Mouse (Mus musculus): ENCODE data around the gene Aes.
A peak's percentile ranks its signal among the peaks of the same experiment; 100 is the strongest.

The Aes gene

DNA sequence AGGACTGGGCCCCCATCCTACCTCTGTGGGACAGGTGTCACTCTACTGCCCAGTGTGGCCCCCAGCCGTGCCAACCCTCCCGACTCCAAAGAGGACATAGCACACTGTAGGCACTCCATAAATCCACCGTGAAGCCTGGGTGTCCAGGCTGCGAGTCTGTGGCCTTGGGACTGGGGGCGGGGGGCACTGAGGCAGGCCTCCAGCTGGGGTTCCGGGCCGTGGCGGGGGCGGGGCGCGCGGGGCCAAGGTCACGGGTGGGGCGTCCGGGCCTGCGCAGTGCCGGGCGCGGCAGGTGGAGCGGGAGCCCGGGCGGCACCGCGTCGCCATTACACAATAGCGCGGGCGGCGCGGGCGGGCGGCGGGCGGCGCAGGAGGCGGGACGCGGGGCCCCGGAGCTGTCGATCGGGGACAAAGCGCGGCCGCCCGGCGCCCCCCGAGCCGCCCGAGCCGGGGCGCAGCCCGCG lies at the start of gene Aes:
TSS of gene Aes (plus strand) at position 326 of the 464 bp plus-strand sequence.
- DNase-seq, result peak; percentile 82

- DNase-seq, result no peak
These were observed 49.0 kb upstream of the Aes start for GRCm38 (mm10) chr10:81510246-81510810.

DNA sequence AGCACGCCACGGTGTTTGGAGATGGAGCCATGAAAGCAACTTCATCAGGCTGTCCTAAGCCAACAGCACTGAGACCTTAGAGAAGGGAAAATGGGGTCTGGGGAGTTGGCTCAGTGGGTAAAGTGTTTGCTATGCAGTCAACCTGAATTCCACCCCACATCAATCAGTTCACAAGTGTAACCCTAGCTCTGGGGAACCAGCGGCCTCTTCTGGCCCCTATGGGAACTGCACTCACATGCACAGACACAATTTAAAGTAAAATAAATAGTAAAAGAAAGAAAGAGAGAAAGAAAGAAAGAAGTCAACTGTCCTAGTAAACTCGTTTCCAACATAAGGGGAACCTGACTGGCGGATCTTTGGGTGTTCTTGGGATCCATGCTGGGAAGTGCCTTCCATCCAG lies 45.5 kb upstream of the Aes start:
- DNase-seq, result no peak

- DNase-seq, result no peak
These were observed 42.1 kb upstream of the Aes start for GRCm38 (mm10) chr10:81517227-81517626.

DNA sequence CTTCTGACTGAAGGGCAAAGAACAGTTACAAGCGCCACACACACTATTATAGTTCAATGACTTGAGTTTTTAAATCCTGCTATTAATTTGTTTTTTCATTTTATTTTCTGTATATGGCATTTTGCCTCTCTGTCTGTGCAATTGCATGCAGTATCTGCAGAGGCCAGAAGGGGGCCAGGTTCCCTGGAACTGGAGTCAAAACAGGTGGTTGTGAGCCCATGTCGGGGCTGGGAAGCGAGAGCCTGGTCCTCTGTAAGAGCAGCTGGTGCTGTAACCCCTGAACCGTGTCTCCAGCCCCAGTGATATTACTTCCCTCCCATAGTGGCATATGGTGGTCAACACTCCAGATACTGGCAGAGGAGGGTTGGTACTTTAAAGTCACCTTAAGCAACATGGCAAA lies 40.7 kb upstream of the Aes start:
- DNase-seq, result peak; percentile 56

- no peak for DNase-seq
These were observed 39.9 kb upstream of the Aes start for GRCm38 (mm10) chr10:81519227-81519977.

DNA sequence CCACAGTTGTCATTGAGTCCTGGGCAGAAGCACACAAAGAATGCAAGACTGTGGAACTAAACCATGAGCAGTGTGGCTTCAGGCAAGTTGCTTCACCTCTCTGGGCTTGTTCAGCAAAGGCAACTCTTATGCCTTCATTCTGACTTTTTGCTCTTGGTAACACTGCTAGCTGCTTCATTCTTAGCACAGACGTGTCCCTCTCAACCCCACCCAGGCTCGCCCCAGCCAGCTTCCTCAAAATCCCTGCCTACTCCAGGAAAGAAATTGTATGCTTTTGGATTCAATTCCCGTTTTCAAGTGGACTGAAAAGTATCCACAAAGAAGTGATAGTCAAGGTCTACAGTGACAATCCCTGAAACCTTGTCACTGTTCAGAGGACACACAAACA lies 39.3 kb upstream of the Aes start:
- no peak for DNase-seq

DNA sequence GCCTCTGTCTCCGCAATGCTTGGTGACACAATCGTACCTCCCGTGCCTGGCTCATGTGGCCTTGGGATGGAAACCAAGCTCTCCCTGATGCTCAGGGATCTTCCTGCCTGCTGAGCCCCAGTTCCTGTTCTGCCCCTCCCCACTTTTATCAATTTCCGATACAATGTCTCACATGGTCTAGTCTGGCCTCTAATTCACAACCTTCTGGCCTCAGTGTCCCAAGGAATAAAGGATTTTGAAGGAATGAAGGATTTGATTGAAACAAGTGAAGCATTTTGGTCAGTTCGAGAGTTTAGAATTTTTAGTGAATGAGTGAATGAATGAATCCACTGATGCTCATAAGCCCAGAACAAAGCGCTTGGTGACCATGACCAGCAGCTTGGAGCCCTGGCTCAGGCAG lies 36.1 kb upstream of the Aes start:
- DNase-seq, result no peak

DNA sequence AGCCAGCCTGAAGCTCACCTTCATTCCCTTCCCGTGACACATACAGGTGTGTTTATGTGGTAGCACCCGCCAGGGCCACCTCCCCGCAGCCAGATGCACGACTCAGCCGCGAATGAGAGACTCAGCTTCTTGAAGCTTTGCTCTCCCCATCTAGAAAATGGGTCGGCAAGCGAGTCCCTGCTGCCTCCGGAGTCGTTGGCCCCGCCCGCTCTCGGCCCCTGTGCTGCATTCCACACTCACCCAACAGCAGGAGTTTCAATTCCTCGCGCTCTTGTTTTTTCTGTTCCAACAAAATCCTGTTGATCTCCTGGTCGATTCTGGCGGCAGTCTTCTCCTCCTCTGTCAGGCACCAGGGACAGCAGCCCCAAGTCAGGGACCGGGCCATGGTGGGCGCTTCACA lies 35.7 kb upstream of the Aes start:
- DNase-seq, result no peak

- DNase-seq, result no peak
These were observed 35.2 kb upstream of the Aes start, which contains the start of gene Gna15 for GRCm38 (mm10) chr10:81524051-81524605. TSS of gene Gna15 (minus strand) at chr10:81524225.

GRCm38 (mm10) chr10:81525017-81525694 lies 34.1 kb upstream of the Aes start:
- DNase-seq, result no peak

GRCm38 (mm10) chr10:81526779-81527178 lies 32.5 kb upstream of the Aes start:
- DNase-seq, result peak; percentile 68

DNA sequence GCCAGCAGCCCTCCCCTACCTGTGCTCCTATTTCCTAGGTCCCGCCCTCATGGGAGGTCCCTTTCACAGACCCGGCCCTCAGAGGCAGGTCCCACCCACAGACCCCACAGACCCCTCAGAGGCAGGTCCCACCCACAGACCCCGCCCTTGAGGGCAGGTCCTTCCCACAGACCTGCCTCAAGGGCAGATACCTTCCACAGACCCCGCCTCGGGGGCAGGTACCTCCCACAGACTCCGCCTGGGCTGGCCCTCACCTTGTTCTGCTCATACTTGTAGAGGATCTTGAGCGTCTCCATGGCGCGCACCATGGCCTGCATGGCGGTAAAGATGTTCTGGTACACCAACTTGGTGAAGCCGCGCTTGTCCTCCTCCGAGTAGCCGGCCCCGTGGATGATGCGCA lies 24.5 kb upstream of the Aes start:
- no peak for DNase-seq

DNA sequence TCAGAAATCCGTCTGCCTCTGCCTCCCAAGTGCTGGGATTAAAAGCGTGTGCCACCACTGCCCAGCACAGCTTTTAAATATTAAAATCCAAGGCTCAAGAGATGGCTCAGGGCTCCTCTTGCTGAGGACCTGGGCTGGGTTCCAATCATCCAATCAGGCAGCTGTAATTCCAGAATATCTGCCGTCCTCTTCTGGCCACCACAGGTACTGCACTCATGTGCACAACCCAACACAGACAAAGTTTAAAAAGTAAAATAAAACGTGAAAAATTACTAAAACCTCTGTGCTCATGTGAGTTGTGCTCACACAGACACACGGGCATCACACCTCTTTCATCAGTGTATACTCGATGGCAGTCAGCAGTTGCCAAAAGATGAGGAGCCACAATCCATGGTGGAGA lies 22.6 kb upstream of the Aes start:
- no peak for DNase-seq

GRCm38 (mm10) chr10:81537429-81537828 lies 21.9 kb upstream of the Aes start:
- DNase-seq, result no peak

DNA sequence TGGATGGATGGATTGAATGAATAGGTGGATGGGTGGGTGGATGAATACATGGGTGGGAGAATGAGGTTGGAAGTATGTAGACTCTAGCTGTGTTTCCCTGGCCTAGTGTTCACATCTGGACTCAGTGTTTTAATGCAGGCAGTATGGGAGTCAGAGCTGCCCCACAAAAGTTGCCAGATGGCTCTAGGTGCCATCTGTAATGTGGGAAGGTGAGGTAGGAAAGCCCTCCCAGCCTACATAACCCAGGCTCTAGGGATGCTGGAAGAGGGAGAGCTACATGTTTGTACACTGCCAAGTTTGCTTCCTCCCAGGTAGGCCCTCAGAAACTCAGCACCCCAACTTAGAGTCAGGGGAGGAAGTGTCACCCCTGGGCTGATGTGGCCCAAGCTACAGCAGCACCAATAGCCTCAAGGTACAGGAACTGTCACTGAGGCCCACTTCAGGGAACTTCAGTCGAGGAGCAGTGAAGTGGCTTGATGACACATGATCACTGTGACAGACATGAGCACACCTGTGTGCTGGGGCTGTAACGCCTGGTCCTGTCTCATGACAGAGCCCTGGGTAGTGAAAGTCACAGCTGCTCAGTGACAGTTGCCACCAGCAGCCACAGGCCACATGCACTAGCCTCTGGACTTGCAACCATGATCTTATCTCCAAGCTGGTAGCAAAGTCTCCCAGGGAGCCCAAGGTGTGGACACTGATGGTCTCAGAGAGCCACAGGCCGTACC lies 20.8 kb upstream of the Aes start:
- DNase-seq, result no peak

DNA sequence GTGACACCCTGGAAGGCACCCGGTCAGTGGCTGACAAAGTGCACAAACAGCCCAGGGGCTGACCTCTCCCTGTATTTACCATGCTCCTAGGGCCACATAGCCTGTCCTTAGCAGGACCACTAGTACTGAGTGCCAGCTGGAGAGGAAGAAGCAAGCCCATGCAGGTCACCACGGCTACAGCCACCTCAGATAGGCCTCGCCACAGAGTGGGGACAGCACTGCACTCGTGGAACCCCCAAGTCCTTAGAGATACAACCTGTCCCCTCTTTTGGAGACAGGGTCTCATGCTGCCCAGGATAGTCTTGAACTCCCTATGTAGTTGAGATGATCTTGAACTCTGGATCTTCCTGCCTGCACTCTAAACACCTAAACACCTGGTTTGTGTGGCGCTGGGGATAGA lies 17.9 kb upstream of the Aes start:
- no peak for DNase-seq

DNA sequence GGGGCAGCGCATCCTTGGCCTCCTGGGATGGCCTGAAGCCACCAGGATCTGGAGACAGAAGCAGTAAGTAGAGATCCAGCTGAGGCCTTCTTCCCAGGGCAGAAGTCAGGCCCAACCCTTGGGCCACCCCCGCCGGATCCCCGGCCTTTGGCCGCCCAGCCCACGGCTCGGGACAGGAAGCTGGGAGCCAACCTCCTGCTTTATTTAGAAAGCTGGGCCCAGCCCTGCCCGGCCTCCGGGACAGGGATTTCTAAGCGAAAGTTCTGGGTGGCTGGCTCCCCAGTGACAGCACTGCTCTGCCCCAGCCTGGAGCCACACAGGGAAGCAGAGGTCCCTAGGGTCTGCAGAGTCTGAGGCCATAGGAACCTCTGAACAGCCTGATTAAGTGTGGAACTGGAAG lies 17.5 kb upstream of the Aes start:
- no peak for DNase-seq

GRCm38 (mm10) chr10:81542727-81543460 lies 16.4 kb upstream of the Aes start:
- no peak for DNase-seq

- no peak for DNase-seq
These were observed 15.7 kb upstream of the Aes start for GRCm38 (mm10) chr10:81543633-81544032.

DNA sequence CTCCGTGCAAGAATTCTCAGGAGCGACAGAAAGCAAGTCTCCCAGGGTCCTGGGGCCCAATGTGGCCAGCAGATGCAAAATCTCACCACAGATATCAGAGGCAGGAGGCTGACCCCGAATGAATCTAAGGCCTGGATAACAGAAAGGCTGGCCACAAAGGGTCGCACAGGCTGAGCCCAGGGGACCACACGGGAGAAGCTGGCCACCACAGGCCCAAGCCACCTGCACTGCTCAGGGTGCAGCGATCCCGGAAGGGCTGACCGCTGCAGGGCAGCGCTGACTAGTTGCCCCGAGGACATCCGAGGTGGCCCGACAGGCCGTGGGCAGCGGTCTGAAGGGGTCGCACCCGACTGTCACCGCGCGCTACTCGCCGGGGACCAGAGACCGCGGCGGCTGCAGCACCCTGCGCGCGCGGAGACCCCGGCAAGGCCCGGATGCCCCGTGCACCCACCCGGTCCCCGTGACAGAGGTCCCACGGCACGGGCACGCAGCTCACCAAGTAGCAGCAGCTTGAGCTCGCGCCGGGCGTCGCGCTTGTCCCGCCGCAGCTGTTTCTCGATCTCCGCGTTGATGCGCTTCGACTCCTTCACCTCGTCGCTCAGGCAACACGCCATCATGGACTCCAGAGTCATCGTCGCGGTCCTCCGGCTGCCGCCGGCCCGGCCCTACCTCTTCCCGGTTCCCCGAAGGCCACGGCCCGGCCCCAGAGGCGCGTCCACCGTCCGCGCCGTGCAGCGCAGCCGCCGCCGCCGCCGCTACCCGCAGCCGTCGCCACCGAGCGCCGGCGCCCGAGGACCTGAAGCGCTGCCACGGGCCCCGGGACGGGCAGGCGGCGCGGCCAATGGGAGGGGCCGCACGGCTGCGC lies 14.8 kb upstream of the Aes start:
- peak; percentile 61 for DNase-seq

Data from cerebellum, adult 8-10 months (tissue).